Mouse (Mus musculus) stomach, postnatal 0 days (tissue): ENCODE data around the gene Abraxas1.
A peak's percentile ranks its signal among the peaks of the same experiment; 100 is the strongest.

Source experiments
- CTCF ChIP-seq: IDR thresholded peaks from 2 replicates; pipeline ENCODE4 v1.5.1; 2016; ENCODE audit warnings: antibody characterized with exemption, low read depth, mild to moderate bottlenecking, moderate library complexity
- EP300 ChIP-seq: optimal IDR thresholded peaks from 2 replicates; pipeline ENCODE3; 2016; ENCODE audit warnings: antibody characterized with exemption

DNA sequence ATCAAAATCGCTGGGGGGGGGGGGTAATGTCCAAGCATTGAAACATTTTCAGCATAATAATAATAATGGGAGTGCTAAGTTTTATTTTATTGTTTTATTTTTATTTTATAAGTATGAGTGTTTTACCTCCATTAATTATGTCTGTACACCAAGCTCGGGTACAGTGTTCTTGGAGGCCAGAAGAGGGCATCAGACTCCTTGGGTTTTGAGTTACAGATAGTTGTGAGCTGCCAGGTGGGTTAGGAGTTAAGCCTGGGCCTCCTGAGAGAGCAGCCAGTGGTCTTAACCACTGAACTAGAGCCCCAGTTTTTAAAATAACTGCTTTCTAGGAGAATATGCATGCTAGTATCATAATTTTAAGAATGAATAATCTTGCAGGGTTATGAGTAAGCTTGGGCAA, 5.2 kb upstream of the Abraxas1 start:
- TF ChIP-seq CTCF (peak; percentile 69), EP300 (no peak)
